Comparison of ENCODE assay signal across 22 mouse cellular contexts in genomic region chr4:59673423-59674117, GRCm38 (mm10). TPM values are rescaled to one million over a fixed set of nuclear protein-coding genes. Genes with fewer than 3 reads are reported as not detected.
A peak's percentile ranks its signal among the peaks of the same experiment; 100 is the strongest.
DNase-seq lines count a peak whose midpoint lies in the region; ATAC-seq and TF ChIP-seq lines count a peak whose summit lies in the region.
"Had no signal": no experiment of that assay in that cellular context is flagged by ENCODE, and none has a peak within 500 bp of the region (broad histone marks: within the 10 kb centered on the region; RNA-seq: fewer than 3 reads in every experiment).

No protein-coding gene starts in this region.

- H3K36me3 ChIP-seq in hindbrain, embryonic 14.5 days (replicated peaks; ENCODE audit: control insufficient read depth, insufficient read depth), result no peaks in the 10 kb centered on the region
- no peaks in the 10 kb centered on the region for H3K36me3 ChIP-seq in hindbrain, postnatal 0 days (ENCODE audit: insufficient read depth, low read length)
- no peaks in the 10 kb centered on the region for H3K36me3 ChIP-seq in midbrain, embryonic 15.5 days (replicated peaks)
- no peaks in the 10 kb centered on the region for H3K36me3 ChIP-seq in midbrain, embryonic 10.5 days
- no peaks in the 10 kb centered on the region for H3K36me3 ChIP-seq in liver, embryonic 15.5 days (replicated peaks)
- H3K36me3 ChIP-seq: forebrain, embryonic 12.5 days had no signal

- 0 out of 2 replicates have a peak, but pooled peaks have one; percentile 21 for ATAC-seq in hindbrain, embryonic 14.5 days (ENCODE audit: low FRiP score)
- no peak for ATAC-seq in hindbrain, postnatal 0 days
- ATAC-seq in midbrain, embryonic 15.5 days (replicated peaks), result no peak
- peak; percentile 64 for ATAC-seq in liver, embryonic 15.5 days (ENCODE audit: insufficient read depth)
- ATAC-seq: inflammation-experienced regulatory T-cells, adult 6 months had no signal

- DNase-seq in hindbrain, embryonic 14.5 days (ENCODE audit: low spot score), result no peak
- DNase-seq in hindbrain, postnatal 0 days (ENCODE audit: low spot score), result no peak
- no peak for DNase-seq in midbrain, embryonic 10.5 days (ENCODE audit: low spot score)
- DNase-seq in spleen, postnatal 36 days (ENCODE audit: low spot score in 2 of 2), result no peak
- no peak for DNase-seq in lung, postnatal 36 days
- DNase-seq: B cell, adult 2 months; cerebellum, adult 2 months; cerebellum, postnatal 36 days; heart, adult 18-20 months; heart, postnatal 36 days; left cerebral cortex, postnatal 4 days; lung, adult 2 months; lung, postnatal 4 days; right cerebral cortex, postnatal 14 days; spleen, adult 18-20 months; thymus, adult 18-20 months had no signal

- H3K9ac ChIP-seq in hindbrain, embryonic 14.5 days, result no peak overlapping the region
- H3K9ac ChIP-seq in hindbrain, postnatal 0 days (replicated peaks; ENCODE audit: low read length), result no peak overlapping the region
- no peak overlapping the region for H3K9ac ChIP-seq in midbrain, embryonic 15.5 days
- H3K9ac ChIP-seq in liver, embryonic 15.5 days, result no peak overlapping the region
- H3K9ac ChIP-seq: forebrain, embryonic 12.5 days had no signal

- 72% methylated on average over 2 of the region's 2 CpGs for WGBS in hindbrain, embryonic 14.5 days
- 79% methylated on average over 2 of the region's 2 CpGs for WGBS in hindbrain, postnatal 0 days
- 89% methylated on average over 2 of the region's 2 CpGs for WGBS in midbrain, embryonic 15.5 days
- WGBS in midbrain, embryonic 10.5 days, result 84% methylated on average over 2 of the region's 2 CpGs
- WGBS in liver, embryonic 15.5 days (ENCODE audit: insufficient replicate concordance), result 55% methylated on average over 2 of the region's 2 CpGs

- TF ChIP-seq CTCF in hindbrain, postnatal 0 days (IDR thresholded peaks at IDR 0.05; ENCODE audit: low read depth), result no peak

- H3K4me2 ChIP-seq in hindbrain, embryonic 14.5 days (replicated peaks), result no peak overlapping the region
- H3K4me2 ChIP-seq in hindbrain, postnatal 0 days (ENCODE audit: low read depth, low read length), result no peak overlapping the region
- no peak overlapping the region for H3K4me2 ChIP-seq in midbrain, embryonic 15.5 days
- H3K4me2 ChIP-seq in liver, embryonic 15.5 days, result no peak overlapping the region
- H3K4me2 ChIP-seq: forebrain, embryonic 12.5 days had no signal

- no peak overlapping the region for H3K4me3 ChIP-seq in hindbrain, embryonic 14.5 days (replicated peaks; ENCODE audit: low read length)
- H3K4me3 ChIP-seq in hindbrain, postnatal 0 days (ENCODE audit: low read length), result no peak overlapping the region
- no peak overlapping the region for H3K4me3 ChIP-seq in midbrain, embryonic 15.5 days
- H3K4me3 ChIP-seq in midbrain, embryonic 10.5 days, result no peak overlapping the region
- H3K4me3 ChIP-seq in liver, embryonic 15.5 days (replicated peaks), result no peak overlapping the region
- H3K4me3 ChIP-seq: forebrain, embryonic 12.5 days; layer of hippocampus, adult 2 months had no signal

- no peaks in the 10 kb centered on the region for H3K9me3 ChIP-seq in hindbrain, embryonic 14.5 days (ENCODE audit: control insufficient read depth, low read length)
- no peaks in the 10 kb centered on the region for H3K9me3 ChIP-seq in hindbrain, postnatal 0 days (ENCODE audit: low read length)
- H3K9me3 ChIP-seq in midbrain, embryonic 15.5 days, result no peaks in the 10 kb centered on the region
- H3K9me3 ChIP-seq in midbrain, embryonic 10.5 days (replicated peaks), result no peaks in the 10 kb centered on the region
- H3K9me3 ChIP-seq in liver, embryonic 15.5 days (replicated peaks), result no peaks in the 10 kb centered on the region
- H3K9me3 ChIP-seq: forebrain, embryonic 12.5 days had no signal

- peaks cover 13% of the 10 kb centered on the region for H3K4me1 ChIP-seq in hindbrain, embryonic 14.5 days (replicated peaks; ENCODE audit: control insufficient read depth, insufficient read depth, low read length)
- no peaks in the 10 kb centered on the region for H3K4me1 ChIP-seq in hindbrain, postnatal 0 days (ENCODE audit: insufficient read depth, low read length)
- H3K4me1 ChIP-seq in midbrain, embryonic 15.5 days, result peaks cover 5% of the 10 kb centered on the region; the same call in 1 of the 2 replicates
- peaks cover 11% of the 10 kb centered on the region for H3K4me1 ChIP-seq in midbrain, embryonic 10.5 days
- H3K4me1 ChIP-seq in liver, embryonic 15.5 days (replicated peaks), result peaks cover 55% of the 10 kb centered on the region

- H3K27me3 ChIP-seq in hindbrain, embryonic 14.5 days (ENCODE audit: control insufficient read depth, insufficient read depth, low read length), result no peaks in the 10 kb centered on the region
- H3K27me3 ChIP-seq in hindbrain, postnatal 0 days (ENCODE audit: insufficient read depth, low read length), result no peaks in the 10 kb centered on the region
- no peaks in the 10 kb centered on the region for H3K27me3 ChIP-seq in midbrain, embryonic 15.5 days (replicated peaks)
- H3K27me3 ChIP-seq in midbrain, embryonic 10.5 days (ENCODE audit: low read depth, poor library complexity, severe bottlenecking), result no peaks in the 10 kb centered on the region
- H3K27me3 ChIP-seq in liver, embryonic 15.5 days, result no peaks in the 10 kb centered on the region
- H3K27me3 ChIP-seq: forebrain, embryonic 12.5 days had no signal

- H3K27ac ChIP-seq in hindbrain, embryonic 14.5 days, result 0 out of 2 replicates have a peak overlapping the region, but pooled peaks have one; percentile 6
- H3K27ac ChIP-seq in hindbrain, postnatal 0 days, result no peak overlapping the region
- peak overlapping the region; percentile 56; the same call in 1 of the 2 replicates for H3K27ac ChIP-seq in midbrain, embryonic 15.5 days
- H3K27ac ChIP-seq in midbrain, embryonic 10.5 days (replicated peaks), result no peak overlapping the region
- H3K27ac ChIP-seq in liver, embryonic 15.5 days (replicated peaks), result peak overlapping the region; percentile 54
- H3K27ac ChIP-seq: forebrain, embryonic 12.5 days; kidney, postnatal 0 days; layer of hippocampus, adult 2 months had no signal

RNA-seq across cellular contexts. Expression of gene E130308A19Rik, which starts 47.6 kb away (rescaled TPM):
- 54.7 and 59.9 TPM in 2 replicates for polyA plus RNA-seq in hindbrain, embryonic 14.5 days (2014; fragmentation: Nextera tagmentation; extraction: Ambion mirVana)
- 29.2 and 41.9 TPM in 2 replicates for total RNA-seq in hindbrain, postnatal 0 days (2014; rRNA removed)
- 33.8 and 35.7 TPM in 2 replicates for polyA plus RNA-seq in hindbrain, postnatal 0 days (2015; fragmentation: Nextera tagmentation; extraction: Ambion mirVana)
- 59.7 and 60.1 TPM in 2 replicates for polyA plus RNA-seq in midbrain, embryonic 15.5 days (2015; fragmentation: Nextera tagmentation; extraction: Ambion mirVana)
- 51.3 and 54.0 TPM in 2 replicates for polyA plus RNA-seq in midbrain, embryonic 10.5 days (2016; fragmentation: Nextera tagmentation; extraction: Ambion mirVana)
- polyA plus RNA-seq in liver, embryonic 15.5 days (2015; fragmentation: Nextera tagmentation; extraction: Ambion mirVana), result 9.8 and 9.9 TPM in 2 replicates

Comparison
In these comparisons a context has a peak if more than half of its experiments do, and no peak if none do; other contexts are left out.
1. ATAC-seq: peak in hindbrain, embryonic 14.5 days (single experiment) and liver, embryonic 15.5 days (single experiment); none in hindbrain, postnatal 0 days (single experiment) and midbrain, embryonic 15.5 days (single experiment).
2. H3K27ac ChIP-seq: peak in hindbrain, embryonic 14.5 days (single experiment), midbrain, embryonic 15.5 days (single experiment) and liver, embryonic 15.5 days (single experiment); none in hindbrain, postnatal 0 days (single experiment) and midbrain, embryonic 10.5 days (single experiment).